Mouse (Mus musculus) gastrocnemius, adult 2 months (tissue): ENCODE data around the gene Vmn2r103. TPM values are rescaled to one million over a fixed set of nuclear protein-coding genes. Genes with fewer than 3 reads are reported as not detected.

Source experiments
- DNase-seq: peaks from one replicate; pipeline ENCODE4 v3.0.0; 2022
- H3K27ac ChIP-seq: fragments of 200-600 bp; 2 replicates; pipeline ENCODE4 v1.8.1; 2022; ENCODE audit warnings: mild to moderate bottlenecking
- H3K4me3 ChIP-seq: fragments of 200-600 bp; 2 replicates; pipeline ENCODE4 v1.8.1; 2022; ENCODE audit warnings: mild to moderate bottlenecking, moderate library complexity
- CTCF ChIP-seq: fragments of 200-600 bp; IDR thresholded peaks from 2 replicates; pipeline ENCODE4 v1.8.1; 2022; ENCODE audit warnings: antibody characterized with exemption, mild to moderate bottlenecking, moderate library complexity
- intact Hi-C: fragments of 180-260 bp; cut with DNase I; formaldehyde crosslinking; loops from one replicate; pipeline ENCODE4 v1.15.1; 2025
- long read RNA-seq, 2 experiments: library from polyadenylated mRNA; stranded (forward); transcript quantifications; one replicate each; pipeline ENCODE4 v2.0.0; 2021
- total RNA-seq, 2 experiments: library from RNA; stranded (reverse); gene quantifications; 2 replicates each; pipeline ENCODE4 v1.2.3; 2021

The Vmn2r103 gene
- not detected for total RNA-seq
- long read RNA-seq, experiment 1, result 0 reads
- long read RNA-seq, experiment 2, result 0 reads

DNA sequence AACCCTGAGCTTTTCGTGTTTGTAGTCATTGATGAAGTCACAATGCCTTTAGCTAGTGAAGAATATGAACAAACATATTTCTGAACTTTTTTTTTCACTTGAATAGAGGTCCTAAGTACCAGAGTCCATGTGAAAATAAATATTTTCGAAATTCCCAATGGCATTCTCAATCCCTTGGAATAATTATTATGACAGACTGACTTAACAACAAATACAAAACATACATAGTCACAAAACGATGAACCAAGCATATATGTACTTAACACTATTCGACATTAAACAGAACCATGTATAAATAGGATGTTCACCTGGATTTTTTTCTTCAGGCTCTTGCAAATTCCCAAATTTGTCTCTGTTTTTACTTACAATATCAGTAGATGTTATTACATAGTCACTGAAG is at the start of gene Vmn2r103:
Gene Vmn2r103, plus strand, starts transcription at position 301 of the 400 bp plus-strand sequence.
- H3K27ac ChIP-seq, result no peak within 1 kb of the TSS
- no peak within 1 kb of the TSS for H3K4me3 ChIP-seq
- no peak for TF ChIP-seq CTCF
- DNase-seq, result no peak
- intact Hi-C loops, result no loop called here

DNA sequence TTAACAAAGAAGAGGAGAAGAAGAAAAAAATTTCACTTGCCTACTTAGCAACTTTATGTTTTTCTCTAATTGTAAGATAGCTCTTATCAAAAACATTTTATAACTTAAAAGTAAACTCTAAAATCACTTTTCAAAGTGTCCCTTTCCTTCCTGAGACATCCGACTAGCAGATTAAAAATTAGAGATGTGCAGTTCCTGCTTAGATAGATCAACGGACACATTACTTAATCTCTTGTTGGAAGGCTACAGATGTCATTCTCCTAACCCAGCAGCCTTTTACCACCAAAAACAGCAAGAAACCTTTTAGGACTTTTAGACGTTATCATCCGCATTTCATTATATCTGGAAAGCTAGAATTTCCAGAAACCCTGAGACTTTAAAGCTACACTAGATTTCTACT is 5.8 kb downstream of the Vmn2r103 start:
- no peak for DNase-seq
- Histone ChIP-seq H3K27ac (no peak overlapping the region), H3K4me3 (no peak overlapping the region)
- no peak for TF ChIP-seq CTCF
- intact Hi-C loops, result no loop called here

DNA sequence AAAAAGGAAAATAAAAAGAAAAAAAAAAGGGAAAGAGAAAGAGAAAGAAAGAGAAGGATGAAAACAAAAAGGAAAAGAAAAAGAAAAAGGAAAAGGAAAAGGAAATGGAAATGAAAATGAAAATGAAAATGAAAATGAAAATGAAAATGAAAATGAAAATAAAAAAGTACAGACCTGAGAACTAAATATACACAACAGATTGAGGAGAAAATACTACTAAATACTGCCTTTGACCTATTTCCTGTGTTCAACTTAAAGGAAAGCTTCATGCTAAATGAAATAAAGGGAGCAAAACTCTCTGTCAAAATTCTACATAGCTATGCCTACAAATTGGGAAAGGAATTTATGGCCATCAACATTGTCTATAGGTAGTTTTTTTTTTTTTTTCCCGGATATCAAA is 16.1 kb downstream of the Vmn2r103 start:
- no peak for TF ChIP-seq CTCF
- intact Hi-C loops, result no loop called here
- H3K4me3 ChIP-seq, result no peak overlapping the region
- DNase-seq, result no peak
- H3K27ac ChIP-seq, result no peak overlapping the region

Other genes with a start within 250 kb of the Vmn2r103 start
- not detected for gene Vmn2r101, start 196.1 kb upstream of the Vmn2r103 start, total RNA-seq
- not detected for gene Vmn2r102, start 113.0 kb upstream of the Vmn2r103 start, total RNA-seq